Mouse (Mus musculus): Measurements from ENCODE around the gene Dlg2. TPM values are rescaled to one million over a fixed set of nuclear protein-coding genes. Genes with fewer than 3 reads are reported as not detected.

Dlg2 gene
- polyA plus RNA-seq, 1 experiment from 2014 or later = 6.3 TPM

DNA sequence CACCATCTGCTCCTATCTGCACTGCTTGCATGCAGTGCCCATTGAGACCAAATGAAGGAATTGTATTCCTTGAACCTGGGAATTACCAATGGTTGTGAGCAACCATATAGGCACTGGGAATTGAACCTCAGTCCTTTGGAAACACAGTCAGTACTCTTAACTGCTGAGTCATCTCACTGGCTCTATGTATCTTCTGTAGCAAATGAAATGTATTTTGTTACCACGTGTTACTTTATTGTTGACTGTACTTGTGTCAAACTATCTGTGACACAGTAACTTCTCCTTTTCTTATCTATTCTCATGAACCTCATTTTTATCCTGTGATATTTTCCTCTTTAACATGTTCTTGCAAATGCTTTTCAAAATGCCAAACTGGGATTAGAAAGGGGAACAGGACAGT, 1722.7 kb downstream of the Dlg2 start:
- Histone ChIP-seq H3K4me2 (ENCODE audit: low read length) (no peak overlapping the region), H3K9me3 (ENCODE audit: control insufficient read depth, low read length) (no peaks in the 10 kb centered on the region), H3K4me3 (ENCODE audit: low read depth, low read length) (no peak overlapping the region), H3K36me3 (ENCODE audit: control insufficient read depth, insufficient read depth, low read length) (no peaks in the 10 kb centered on the region), H3K27ac (ENCODE audit: low read depth) (no peak overlapping the region), H3K27me3 (replicated peaks; ENCODE audit: control insufficient read depth, insufficient read depth, low read length) (no peaks in the 10 kb centered on the region), H3K4me1 (replicated peaks; ENCODE audit: control insufficient read depth, insufficient read depth, low read length) (no peaks in the 10 kb centered on the region), H3K9ac (ENCODE audit: low read length) (no peak overlapping the region)
- DNase-seq (ENCODE audit: low spot score) = no peak
- ATAC-seq (replicated peaks; ENCODE audit: low FRiP score, low TSS enrichment, low read depth) = no peak
- WGBS = 64% methylated on average over 1 of the region's 1 CpGs

DNA sequence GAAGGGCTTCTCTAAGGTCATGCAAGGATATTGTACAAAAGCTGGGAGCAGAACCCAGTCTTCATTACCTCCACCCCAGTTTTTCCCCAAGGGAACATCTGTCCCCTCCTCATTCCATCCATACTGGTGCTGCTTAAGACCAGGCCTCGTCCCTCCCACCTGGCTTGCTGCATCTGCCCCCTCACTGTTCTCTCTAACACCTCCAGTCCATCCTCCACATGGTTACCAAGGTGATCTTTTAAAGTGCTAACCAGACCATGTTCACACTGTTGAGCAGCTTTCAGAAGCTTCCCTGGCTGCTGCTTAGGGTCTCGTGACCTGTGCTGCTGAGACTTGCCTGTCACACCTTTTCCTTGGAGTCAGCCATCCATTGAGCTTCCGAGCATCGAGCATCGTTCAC, 1734.2 kb downstream of the Dlg2 start:
- DNase-seq (ENCODE audit: low spot score) (no peak), ATAC-seq (replicated peaks; ENCODE audit: low FRiP score, low TSS enrichment, low read depth) (no peak)
- no peaks in the 10 kb centered on the region for H3K9me3 ChIP-seq (ENCODE audit: control insufficient read depth, low read length)
- H3K36me3 ChIP-seq (ENCODE audit: control insufficient read depth, insufficient read depth, low read length) = no peaks in the 10 kb centered on the region
- no peak overlapping the region for H3K4me3 ChIP-seq (ENCODE audit: low read depth, low read length)
- no peaks in the 10 kb centered on the region for H3K4me1 ChIP-seq (replicated peaks; ENCODE audit: control insufficient read depth, insufficient read depth, low read length)
- no peak overlapping the region for H3K4me2 ChIP-seq (ENCODE audit: low read length)
- 80% methylated on average over 5 of the region's 5 CpGs for WGBS
- H3K9ac ChIP-seq (ENCODE audit: low read length) = no peak overlapping the region
- H3K27me3 ChIP-seq (replicated peaks; ENCODE audit: control insufficient read depth, insufficient read depth, low read length) = no peaks in the 10 kb centered on the region
- no peak overlapping the region for H3K27ac ChIP-seq (ENCODE audit: low read depth)

GRCm38 (mm10) chr7:92213751-92214150, 1737.3 kb downstream of the Dlg2 start:
- Histone ChIP-seq H3K9ac (ENCODE audit: low read length) (no peak overlapping the region), H3K4me3 (ENCODE audit: low read depth, low read length) (no peak overlapping the region), H3K27ac (ENCODE audit: low read depth) (no peak overlapping the region), H3K4me2 (ENCODE audit: low read length) (no peak overlapping the region), H3K9me3 (ENCODE audit: control insufficient read depth, low read length) (no peaks in the 10 kb centered on the region), H3K4me1 (replicated peaks; ENCODE audit: control insufficient read depth, insufficient read depth, low read length) (no peaks in the 10 kb centered on the region), H3K27me3 (replicated peaks; ENCODE audit: control insufficient read depth, insufficient read depth, low read length) (no peaks in the 10 kb centered on the region), H3K36me3 (ENCODE audit: control insufficient read depth, insufficient read depth, low read length) (no peaks in the 10 kb centered on the region)
- WGBS = 80% methylated on average over 5 of the region's 5 CpGs
- ATAC-seq (replicated peaks; ENCODE audit: low FRiP score, low TSS enrichment, low read depth) (no peak), DNase-seq (ENCODE audit: low spot score) (no peak)

DNA sequence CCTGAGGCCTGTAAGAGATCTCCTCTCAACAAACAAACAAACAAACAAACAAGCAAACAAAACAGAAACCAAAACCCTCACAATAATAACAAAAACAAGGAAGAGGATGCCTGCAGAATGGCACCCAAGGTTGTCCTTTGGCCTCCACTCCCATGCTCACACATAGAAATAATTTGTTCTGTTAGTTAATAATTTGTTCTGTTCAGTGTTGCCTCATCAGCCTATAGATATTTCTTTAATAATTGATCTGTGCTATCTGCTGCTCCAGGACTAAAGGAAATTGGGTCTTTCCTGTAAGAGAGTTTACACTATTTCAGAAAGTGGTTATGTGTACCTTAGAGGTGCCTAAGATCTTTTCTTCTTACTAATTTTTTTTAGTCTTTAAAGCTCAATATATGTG, 1741.7 kb downstream of the Dlg2 start:
- DNase-seq (ENCODE audit: low spot score) (no peak), ATAC-seq (replicated peaks; ENCODE audit: low FRiP score, low TSS enrichment, low read depth) (no peak)
- H3K4me2 ChIP-seq (ENCODE audit: low read length) = no peak overlapping the region
- no peak overlapping the region for H3K9ac ChIP-seq (ENCODE audit: low read length)
- no peaks in the 10 kb centered on the region for H3K9me3 ChIP-seq (ENCODE audit: control insufficient read depth, low read length)
- H3K4me1 ChIP-seq (replicated peaks; ENCODE audit: control insufficient read depth, insufficient read depth, low read length) = no peaks in the 10 kb centered on the region
- no peak overlapping the region for H3K27ac ChIP-seq (ENCODE audit: low read depth)
- no peaks in the 10 kb centered on the region for H3K36me3 ChIP-seq (ENCODE audit: control insufficient read depth, insufficient read depth, low read length)
- no peak overlapping the region for H3K4me3 ChIP-seq (ENCODE audit: low read depth, low read length)
- no peaks in the 10 kb centered on the region for H3K27me3 ChIP-seq (replicated peaks; ENCODE audit: control insufficient read depth, insufficient read depth, low read length)

DNA sequence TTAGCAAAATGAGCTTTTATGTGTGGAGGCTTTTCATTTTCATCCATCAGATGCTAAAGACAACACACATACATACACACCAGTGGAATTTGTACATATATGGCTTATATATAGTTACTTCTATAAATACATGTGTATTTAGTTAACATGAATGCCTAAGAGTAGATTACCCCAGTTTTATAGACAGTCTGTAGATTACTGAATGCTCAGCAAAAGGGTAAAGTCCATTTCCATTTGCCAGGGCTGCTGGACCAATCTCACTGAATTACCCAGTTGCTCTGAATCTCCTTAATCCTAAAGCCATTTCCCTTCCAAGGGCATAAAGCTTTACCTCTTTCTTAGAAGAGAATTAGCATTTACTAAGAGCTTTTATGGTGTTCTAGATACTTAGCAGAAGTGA, 1744.1 kb downstream of the Dlg2 start:
- no peaks in the 10 kb centered on the region for H3K27me3 ChIP-seq (replicated peaks; ENCODE audit: control insufficient read depth, insufficient read depth, low read length)
- no peaks in the 10 kb centered on the region for H3K4me1 ChIP-seq (replicated peaks; ENCODE audit: control insufficient read depth, insufficient read depth, low read length)
- no peak overlapping the region for H3K4me3 ChIP-seq (ENCODE audit: low read depth, low read length)
- DNase-seq (ENCODE audit: low spot score) (no peak), ATAC-seq (replicated peaks; ENCODE audit: low FRiP score, low TSS enrichment, low read depth) (no peak)
- H3K9me3 ChIP-seq (ENCODE audit: control insufficient read depth, low read length) = no peaks in the 10 kb centered on the region
- no peak overlapping the region for H3K27ac ChIP-seq (ENCODE audit: low read depth)
- no peak overlapping the region for H3K9ac ChIP-seq (ENCODE audit: low read length)
- H3K36me3 ChIP-seq (ENCODE audit: control insufficient read depth, insufficient read depth, low read length) = no peaks in the 10 kb centered on the region
- no peak overlapping the region for H3K4me2 ChIP-seq (ENCODE audit: low read length)

DNA sequence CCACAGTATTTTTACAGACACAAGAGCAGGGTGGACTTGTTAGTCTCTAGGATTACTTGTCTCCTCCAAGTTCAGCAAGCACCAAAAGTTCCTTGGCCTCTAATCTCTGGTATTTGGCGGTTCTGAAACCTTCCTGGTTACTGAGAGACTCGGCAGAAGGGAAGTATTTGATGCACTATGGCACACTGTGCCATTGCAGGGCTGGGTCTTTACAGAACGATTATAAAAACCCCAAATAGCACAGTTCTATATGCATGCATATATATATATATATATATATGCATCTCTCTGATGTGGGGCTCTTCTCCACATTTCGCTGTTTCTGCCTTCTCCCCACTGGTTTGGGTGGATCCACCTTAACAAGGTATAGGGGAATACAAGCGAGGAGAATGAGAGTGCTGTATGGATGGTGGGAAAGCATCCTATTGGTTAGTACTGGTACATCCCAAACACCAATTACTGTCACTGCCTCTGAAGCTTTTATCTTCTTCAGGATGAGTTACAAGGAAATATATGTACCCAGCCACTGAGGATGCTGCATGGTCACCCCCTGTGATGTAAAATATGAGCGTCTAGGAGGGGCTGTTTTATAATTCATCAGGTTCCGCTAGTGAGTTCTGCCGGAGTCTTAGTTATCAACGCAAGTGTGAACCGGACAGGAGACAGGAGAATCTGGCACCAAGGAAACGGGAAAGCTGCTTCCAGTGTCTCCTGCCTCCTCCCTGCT, 1758.2 kb downstream of the Dlg2 start:
- ATAC-seq (replicated peaks; ENCODE audit: low FRiP score, low TSS enrichment, low read depth) = no peak
- DNase-seq (ENCODE audit: low spot score) = no peak
- Histone ChIP-seq H3K27me3 (replicated peaks; ENCODE audit: control insufficient read depth, insufficient read depth, low read length) (no peaks in the 10 kb centered on the region), H3K4me3 (ENCODE audit: low read depth, low read length) (no peak overlapping the region), H3K9me3 (ENCODE audit: control insufficient read depth, low read length) (no peaks in the 10 kb centered on the region), H3K4me2 (ENCODE audit: low read length) (peak overlapping the region; percentile 32; the same call in 1 of the 2 replicates), H3K9ac (ENCODE audit: low read length) (no peak overlapping the region), H3K36me3 (ENCODE audit: control insufficient read depth, insufficient read depth, low read length) (no peaks in the 10 kb centered on the region), H3K4me1 (replicated peaks; ENCODE audit: control insufficient read depth, insufficient read depth, low read length) (no peaks in the 10 kb centered on the region), H3K27ac (ENCODE audit: low read depth) (no peak overlapping the region)
- WGBS = 62% methylated on average over 11 of the region's 11 CpGs

DNA sequence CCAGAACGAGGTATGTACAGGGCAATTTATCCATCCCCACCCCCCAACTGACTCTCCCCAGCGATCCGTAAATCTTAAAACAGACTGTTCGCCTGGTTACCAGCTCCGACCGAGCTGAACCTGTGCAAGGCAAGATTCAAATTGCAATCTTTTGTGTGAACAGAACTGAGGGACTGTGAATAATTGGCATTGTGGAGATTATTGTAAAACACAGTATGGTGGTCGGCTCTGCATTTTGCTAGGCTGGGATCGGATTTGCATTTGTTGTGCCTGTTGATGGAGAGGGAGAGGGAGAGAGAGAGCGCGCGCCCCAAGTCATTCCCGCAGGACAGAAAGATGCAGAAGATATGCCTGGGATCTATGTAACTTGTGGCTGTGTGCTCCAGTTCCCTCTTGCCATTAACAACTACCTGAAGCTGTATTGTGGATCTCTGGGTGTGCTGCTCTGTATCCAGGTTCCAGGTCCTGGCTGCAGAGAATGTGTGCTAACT, 1759.1 kb downstream of the Dlg2 start:
- Histone ChIP-seq H3K4me1 (replicated peaks; ENCODE audit: control insufficient read depth, insufficient read depth, low read length) (no peaks in the 10 kb centered on the region), H3K27me3 (replicated peaks; ENCODE audit: control insufficient read depth, insufficient read depth, low read length) (no peaks in the 10 kb centered on the region), H3K36me3 (ENCODE audit: control insufficient read depth, insufficient read depth, low read length) (no peaks in the 10 kb centered on the region), H3K9ac (ENCODE audit: low read length) (no peak overlapping the region), H3K9me3 (ENCODE audit: control insufficient read depth, low read length) (no peaks in the 10 kb centered on the region), H3K27ac (ENCODE audit: low read depth) (no peak overlapping the region), H3K4me2 (ENCODE audit: low read length) (peak overlapping the region; percentile 32), H3K4me3 (ENCODE audit: low read depth, low read length) (peak overlapping the region; percentile 6; the same call in 1 of the 2 replicates)
- ATAC-seq (replicated peaks; ENCODE audit: low FRiP score, low TSS enrichment, low read depth) (no peak), DNase-seq (ENCODE audit: low spot score) (peak; percentile 52)
- 40% methylated on average over 12 of the region's 12 CpGs for WGBS

GRCm38 (mm10) chr7:92240908-92241307, 1764.4 kb downstream of the Dlg2 start:
- ATAC-seq (replicated peaks; ENCODE audit: low FRiP score, low TSS enrichment, low read depth) = no peak
- Histone ChIP-seq H3K4me2 (ENCODE audit: low read length) (no peak overlapping the region), H3K4me1 (replicated peaks; ENCODE audit: control insufficient read depth, insufficient read depth, low read length) (no peaks in the 10 kb centered on the region), H3K9ac (ENCODE audit: low read length) (no peak overlapping the region), H3K27ac (ENCODE audit: low read depth) (no peak overlapping the region), H3K4me3 (ENCODE audit: low read depth, low read length) (no peak overlapping the region), H3K9me3 (ENCODE audit: control insufficient read depth, low read length) (no peaks in the 10 kb centered on the region), H3K27me3 (replicated peaks; ENCODE audit: control insufficient read depth, insufficient read depth, low read length) (no peaks in the 10 kb centered on the region), H3K36me3 (ENCODE audit: control insufficient read depth, insufficient read depth, low read length) (no peaks in the 10 kb centered on the region)
- WGBS = 93% methylated on average over 2 of the region's 2 CpGs
- DNase-seq (ENCODE audit: low spot score) = no peak

DNA sequence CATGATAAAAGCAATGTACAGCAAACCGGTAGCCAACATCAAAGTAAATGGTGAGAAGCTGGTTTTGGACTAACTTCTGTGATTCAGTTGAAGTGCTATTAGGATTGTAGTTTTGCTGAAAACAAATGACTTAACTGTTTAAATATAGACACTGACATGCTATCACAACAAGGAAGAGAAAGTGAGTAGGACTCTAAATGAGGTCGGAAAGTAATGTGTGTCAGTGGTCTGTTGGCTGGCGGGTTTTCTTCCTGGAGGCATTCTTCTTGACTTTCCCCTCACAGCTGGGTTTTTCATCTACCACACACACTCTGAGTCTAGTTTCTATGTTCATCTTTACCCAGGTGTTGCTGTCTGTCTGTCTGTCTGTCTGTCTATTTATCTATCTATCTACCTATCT, 1771.1 kb downstream of the Dlg2 start:
- DNase-seq (ENCODE audit: low spot score) (no peak), ATAC-seq (replicated peaks; ENCODE audit: low FRiP score, low TSS enrichment, low read depth) (no peak)
- no peak overlapping the region for H3K4me3 ChIP-seq (ENCODE audit: low read depth, low read length)
- no peak overlapping the region for H3K27ac ChIP-seq (ENCODE audit: low read depth)
- H3K4me1 ChIP-seq (replicated peaks; ENCODE audit: control insufficient read depth, insufficient read depth, low read length) = no peaks in the 10 kb centered on the region
- 87% methylated on average over 3 of the region's 3 CpGs for WGBS
- no peak overlapping the region for H3K9ac ChIP-seq (ENCODE audit: low read length)
- no peaks in the 10 kb centered on the region for H3K9me3 ChIP-seq (ENCODE audit: control insufficient read depth, low read length)
- H3K27me3 ChIP-seq (replicated peaks; ENCODE audit: control insufficient read depth, insufficient read depth, low read length) = no peaks in the 10 kb centered on the region
- H3K36me3 ChIP-seq (ENCODE audit: control insufficient read depth, insufficient read depth, low read length) = no peaks in the 10 kb centered on the region
- H3K4me2 ChIP-seq (ENCODE audit: low read length) = no peak overlapping the region

All from intestine, embryonic 14.5 days (tissue).